Mouse (Mus musculus): ENCODE results near the gene Tm9sf1.

Tm9sf1 gene

GRCm38 (mm10) chr14:55589771-55590448 lies 53.7 kb downstream of the Tm9sf1 start:
- no peak for DNase-seq

- DNase-seq: no peak
Measured at GRCm38 (mm10) chr14:55589271-55589670, 54.3 kb downstream of the Tm9sf1 start.

- no peak for DNase-seq
Measured at GRCm38 (mm10) chr14:55586149-55586548, 57.5 kb downstream of the Tm9sf1 start.
